Mouse (Mus musculus): ENCODE data around the gene Cfdp1. TPM values are rescaled to one million over a fixed set of nuclear protein-coding genes. Genes with fewer than 3 reads are reported as not detected.

Cfdp1 gene
- polyA plus RNA-seq, 1 experiment from 2014 or later: 194 TPM

DNA sequence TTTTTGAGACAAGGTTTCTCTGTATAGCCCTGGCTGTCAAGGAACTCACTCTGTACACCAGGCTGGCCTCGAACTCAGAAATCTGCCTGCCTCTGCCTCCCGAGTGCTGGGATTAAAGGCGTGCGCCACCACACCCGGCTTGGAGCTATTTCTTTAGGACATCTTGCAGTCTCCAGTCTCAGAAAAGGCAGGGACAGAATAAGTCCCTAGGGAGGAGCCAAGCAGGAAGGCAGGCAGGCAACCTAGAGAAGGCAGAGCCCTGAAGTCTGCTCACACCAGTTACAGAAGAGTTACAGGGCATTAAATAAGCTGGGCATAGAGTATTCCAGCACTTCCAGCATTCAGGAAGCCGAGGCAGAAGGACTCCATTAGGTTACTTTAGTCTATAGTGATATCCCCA lies 128.8 kb downstream of the Cfdp1 start:
- H3K27ac ChIP-seq (replicated peaks): no peak overlapping the region
- no peak overlapping the region for H3K4me3 ChIP-seq (replicated peaks)
- no peak for ATAC-seq (ENCODE audit: low FRiP score)
- no peaks in the 10 kb centered on the region for H3K27me3 ChIP-seq (replicated peaks)
- peaks cover 6% of the 10 kb centered on the region for H3K36me3 ChIP-seq
- H3K4me2 ChIP-seq: no peak overlapping the region
- 95% methylated on average over 6 of the region's 6 CpGs for WGBS
- H3K9me3 ChIP-seq (replicated peaks): no peaks in the 10 kb centered on the region
- peaks cover 58% of the 10 kb centered on the region for H3K4me1 ChIP-seq
- no peak overlapping the region for H3K9ac ChIP-seq (replicated peaks)

DNA sequence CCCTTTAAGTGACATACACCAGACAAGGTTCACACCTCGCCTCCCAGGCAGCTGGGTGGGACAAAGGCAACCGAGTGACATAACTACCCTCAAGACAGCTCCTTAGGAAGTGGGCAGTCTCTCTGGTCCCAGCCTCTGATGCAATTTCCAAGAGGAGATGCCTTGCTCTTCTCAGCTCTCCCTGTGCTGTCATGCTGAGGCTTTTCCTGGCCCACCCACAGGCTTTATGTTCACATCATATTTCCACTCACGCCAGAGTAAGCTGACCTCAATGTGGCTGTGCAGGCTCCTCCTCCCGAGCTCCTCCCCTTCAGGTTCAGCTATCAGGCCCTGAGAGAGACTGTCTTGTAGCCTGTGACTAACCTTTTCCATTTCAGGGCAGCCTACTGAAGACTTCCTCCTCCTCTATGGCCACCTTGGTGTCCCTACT lies 134.0 kb downstream of the Cfdp1 start:
- Histone ChIP-seq H3K4me3 (replicated peaks) (no peak overlapping the region), H3K36me3 (peaks cover 25% of the 10 kb centered on the region), H3K4me2 (no peak overlapping the region), H3K27ac (replicated peaks) (no peak overlapping the region; the same call in 1 of the 2 replicates), H3K4me1 (peaks cover 58% of the 10 kb centered on the region), H3K27me3 (replicated peaks) (no peaks in the 10 kb centered on the region), H3K9me3 (replicated peaks) (no peaks in the 10 kb centered on the region), H3K9ac (replicated peaks) (no peak overlapping the region)
- 69% methylated on average over 4 of the region's 4 CpGs for WGBS
- ATAC-seq (ENCODE audit: low FRiP score): no peak

DNA sequence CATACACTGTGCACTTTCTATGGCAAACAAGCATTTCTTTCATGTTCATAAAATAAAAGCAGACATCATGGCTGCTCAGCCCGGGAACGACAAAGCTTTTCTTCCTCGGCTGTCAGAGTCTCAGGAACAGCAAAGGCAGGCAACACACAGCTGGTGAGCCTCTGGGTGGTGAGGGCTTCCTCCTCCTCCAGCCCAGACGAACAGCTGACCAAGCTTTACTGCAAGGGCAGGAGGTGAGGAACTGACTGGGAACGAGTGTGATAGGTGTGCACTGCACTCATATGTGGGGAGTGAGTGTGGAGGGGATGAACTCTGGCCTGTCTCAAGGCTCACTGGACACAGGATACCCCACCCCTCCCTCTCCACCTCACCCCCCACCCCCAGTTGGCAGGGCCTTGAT lies 135.2 kb downstream of the Cfdp1 start:
- Histone ChIP-seq H3K36me3 (peaks cover 36% of the 10 kb centered on the region), H3K27me3 (replicated peaks) (no peaks in the 10 kb centered on the region), H3K4me3 (replicated peaks) (no peak overlapping the region), H3K4me2 (no peak overlapping the region), H3K27ac (replicated peaks) (peak overlapping the region; percentile 56), H3K4me1 (peaks cover 50% of the 10 kb centered on the region), H3K9me3 (replicated peaks) (no peaks in the 10 kb centered on the region), H3K9ac (replicated peaks) (no peak overlapping the region)
- no peak for ATAC-seq (ENCODE audit: low FRiP score)
- WGBS: 40% methylated on average over 5 of the region's 5 CpGs

Other genes starting within 250 kb of the Cfdp1 start
- gene Ldhd, start 223.9 kb downstream of the Cfdp1 start, polyA plus RNA-seq (2015; fragmentation: Nextera tagmentation; extraction: Ambion mirVana): 0.93 and 1.5 TPM in 2 replicates
- gene Zfp1, start 210.9 kb downstream of the Cfdp1 start, polyA plus RNA-seq (2015; fragmentation: Nextera tagmentation; extraction: Ambion mirVana): 26.9 TPM in 2 replicates
- gene Ctrb1, start 163.3 kb downstream of the Cfdp1 start, polyA plus RNA-seq (2015; fragmentation: Nextera tagmentation; extraction: Ambion mirVana): 25.6 TPM in 1 of 2 replicates, not detected in the other
- gene Bcar1, start 110.5 kb downstream of the Cfdp1 start, polyA plus RNA-seq (2015; fragmentation: Nextera tagmentation; extraction: Ambion mirVana): 41.5 and 42.8 TPM in 2 replicates
- gene Tmem170, start 22.5 kb upstream of the Cfdp1 start, polyA plus RNA-seq (2015; fragmentation: Nextera tagmentation; extraction: Ambion mirVana): 3.9 and 4.8 TPM in 2 replicates
- 3.4 and 3.5 TPM in 2 replicates for gene Chst5, start 56.2 kb upstream of the Cfdp1 start, polyA plus RNA-seq (2015; fragmentation: Nextera tagmentation; extraction: Ambion mirVana)
- 15.9 and 17.3 TPM in 2 replicates for gene Tmem231, start 79.6 kb upstream of the Cfdp1 start, polyA plus RNA-seq (2015; fragmentation: Nextera tagmentation; extraction: Ambion mirVana)
- gene Gabarapl2, start 86.4 kb upstream of the Cfdp1 start, polyA plus RNA-seq (2015; fragmentation: Nextera tagmentation; extraction: Ambion mirVana): 403 and 479 TPM in 2 replicates
- 8.5 and 9.4 TPM in 2 replicates for gene Adat1, start 138.0 kb upstream of the Cfdp1 start, polyA plus RNA-seq (2015; fragmentation: Nextera tagmentation; extraction: Ambion mirVana)
- gene Kars, start 157.0 kb upstream of the Cfdp1 start, polyA plus RNA-seq (2015; fragmentation: Nextera tagmentation; extraction: Ambion mirVana): 166 and 186 TPM in 2 replicates
- gene Terf2ip, start 157.1 kb upstream of the Cfdp1 start, polyA plus RNA-seq (2015; fragmentation: Nextera tagmentation; extraction: Ambion mirVana): 61.3 and 64.9 TPM in 2 replicates
- 0.45 and 0.52 TPM in 2 replicates for gene Gm6793, start 160.7 kb upstream of the Cfdp1 start, polyA plus RNA-seq (2015; fragmentation: Nextera tagmentation; extraction: Ambion mirVana)

All from neural tube, embryonic 15.5 days (tissue).